Mouse (Mus musculus): ENCODE data around the gene Arl5a. TPM values are rescaled to one million over a fixed set of nuclear protein-coding genes. Genes with fewer than 3 reads are reported as not detected.
A peak's percentile ranks its signal among the peaks of the same experiment; 100 is the strongest.

Arl5a gene
- total and polyA plus RNA-seq, 3 experiments: 12.7 to 36.8 (median 14.4) TPM

DNA sequence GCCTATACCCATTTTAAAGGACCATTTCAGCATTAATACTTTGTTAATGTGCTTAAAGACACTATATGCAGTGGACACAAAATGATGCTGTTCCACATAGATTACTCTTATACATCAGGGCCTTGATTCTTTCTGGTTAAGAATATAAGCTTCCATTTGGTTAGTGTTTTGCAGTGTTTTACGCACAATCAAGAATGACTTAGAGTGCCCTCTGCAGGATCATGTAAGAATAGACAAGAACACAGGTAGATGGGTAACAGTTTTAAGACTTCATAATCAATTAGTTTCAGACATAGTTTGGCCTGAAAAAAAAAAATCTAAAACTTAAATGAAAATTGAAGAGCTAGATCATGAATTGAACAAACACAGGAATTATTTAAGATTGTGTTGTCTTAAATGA is 18.2 kb downstream of the Arl5a start:
- TF ChIP-seq NRF1 (IDR thresholded peaks at IDR 0.05; ENCODE audit: insufficient read depth, low read depth, low read length, poor library complexity, severe bottlenecking) (no peak), MYC (IDR thresholded peaks at IDR 0.05; ENCODE audit: low read depth, low read length) (no peak), USF2 (IDR thresholded peaks at IDR 0.05; ENCODE audit: borderline replicate concordance in 1 of 2, insufficient read depth in 1 of 2, low read depth in 1 of 2, low read length in 2 of 2) (no peak), EP300 (IDR thresholded peaks at IDR 0.05; ENCODE audit: low read depth in 1 of 2, low read length in 2 of 2) (no peak), MXI1 (IDR thresholded peaks at IDR 0.05; ENCODE audit: low read depth, low read length) (no peak), ZC3H11A (IDR thresholded peaks at IDR 0.05; ENCODE audit: low read depth, low read length) (peak; percentile 57), CHD1 (IDR thresholded peaks at IDR 0.05; ENCODE audit: low read depth, low read length) (no peak), RCOR1 (IDR thresholded peaks at IDR 0.05; ENCODE audit: low read depth, low read length) (no peak), TAL1 (IDR thresholded peaks at IDR 0.05; ENCODE audit: low read length) (no peak), GATA1 (IDR thresholded peaks at IDR 0.05; ENCODE audit: low read depth, low read length) (no peak), TCF12 (IDR thresholded peaks at IDR 0.05; ENCODE audit: low read depth, low read length) (no peak), RAD21 (IDR thresholded peaks at IDR 0.05; ENCODE audit: low read depth, low read length) (peak; percentile 66), ELF1 (IDR thresholded peaks at IDR 0.05; ENCODE audit: low read depth, low read length) (no peak), NELFE (IDR thresholded peaks at IDR 0.05; ENCODE audit: low read depth, low read length) (no peak), ZNF384 (IDR thresholded peaks at IDR 0.05; ENCODE audit: low read depth, low read length) (no peak), SMC3 (IDR thresholded peaks at IDR 0.05; ENCODE audit: low read depth, low read length) (peak; percentile 74), POLR2A (IDR thresholded peaks at IDR 0.05; ENCODE audit: control insufficient read depth in 1 of 2, insufficient read depth in 1 of 2, low read depth in 1 of 2, low read length in 2 of 2, poor library complexity in 1 of 2) (no peak), CTCF (IDR thresholded peaks at IDR 0.05 in 2 of 3, conservative IDR thresholded peaks at IDR 0.05 in 1 of 3; ENCODE audit: control insufficient read depth in 1 of 3, insufficient read depth in 1 of 3, low read depth in 2 of 3, low read length in 3 of 3, poor library complexity in 1 of 3, severe bottlenecking in 1 of 3) (peak in 2 of 3 experiments; percentile 39 to 66; a peak in 4 of 6 replicates), MAX (IDR thresholded peaks at IDR 0.05; ENCODE audit: low read length) (no peak), MYB (IDR thresholded peaks at IDR 0.05; ENCODE audit: low read depth, low read length) (no peak), POLR2AphosphoS2 (IDR thresholded peaks at IDR 0.05; ENCODE audit: low read length) (no peak), POLR2AphosphoS5 (IDR thresholded peaks at IDR 0.05; ENCODE audit: borderline replicate concordance, low read depth, low read length) (no peak)

DNA sequence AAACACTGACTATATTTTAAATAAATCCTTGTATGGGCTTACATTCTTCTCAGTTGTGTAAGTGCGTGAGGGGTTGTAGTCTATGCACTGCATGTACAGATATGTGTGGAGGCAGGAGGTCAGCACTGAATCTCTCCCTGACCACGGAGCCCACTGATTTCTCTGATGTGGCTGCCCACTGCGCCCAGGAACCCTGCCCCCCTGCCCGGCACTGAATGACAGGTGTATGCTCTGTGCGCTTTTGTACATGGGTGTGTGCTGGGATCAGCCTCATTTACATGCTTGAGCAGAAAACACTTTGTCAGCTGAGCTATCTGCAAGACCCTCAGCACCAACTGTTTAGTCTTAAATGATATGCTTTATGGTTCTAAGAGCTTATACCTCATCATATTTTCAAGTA is 19.5 kb downstream of the Arl5a start:
- Histone ChIP-seq H3K9ac (ENCODE audit: control insufficient read depth, low read depth, low read length, poor library complexity, severe bottlenecking) (no peak overlapping the region), H3K27ac (ENCODE audit: control insufficient read depth, low read depth, low read length) (no peak overlapping the region), H3K36me3 (ENCODE audit: control insufficient read depth in 1 of 2, insufficient read depth in 2 of 2, low read length in 2 of 2) (peaks cover 9 to 11% of the 10 kb centered on the region in 2 experiments), H3K9me3 (replicated peaks; ENCODE audit: insufficient read depth, low read length) (no peaks in the 10 kb centered on the region), H3K4me1 (ENCODE audit: control insufficient read depth in 1 of 2, insufficient read depth in 2 of 2, low read length in 2 of 2) (peaks cover 4 to 8% of the 10 kb centered on the region in 2 experiments), H3K27me3 (ENCODE audit: control insufficient read depth in 1 of 2, insufficient read depth in 2 of 2, low read length in 2 of 2) (no peaks in the 10 kb centered on the region), H3K4me3 (ENCODE audit: control insufficient read depth in 1 of 2, insufficient read depth in 1 of 2, low read depth in 2 of 2, low read length in 2 of 2) (no peak overlapping the region), H3K79me2 (ENCODE audit: control insufficient read depth, insufficient read depth, low read length, poor library complexity) (no peaks in the 10 kb centered on the region)
- no peak for DNase-seq (ENCODE audit: low read depth, low spot score)
- TF ChIP-seq HCFC1 (IDR thresholded peaks at IDR 0.05; ENCODE audit: low read depth, low read length) (no peak), MEF2A (IDR thresholded peaks at IDR 0.05; ENCODE audit: extremely low read depth, insufficient replicate concordance, low read depth, low read length, poor library complexity, severe bottlenecking) (no peak), E2F4 (IDR thresholded peaks at IDR 0.05; ENCODE audit: borderline replicate concordance, low read depth, low read length) (no peak), ZKSCAN1 (IDR thresholded peaks at IDR 0.05; ENCODE audit: low read depth, low read length) (no peak), JUND (IDR thresholded peaks at IDR 0.05; ENCODE audit: low read depth, low read length) (no peak), MAX (IDR thresholded peaks at IDR 0.05; ENCODE audit: low read length) (no peak), POLR2AphosphoS2 (IDR thresholded peaks at IDR 0.05; ENCODE audit: low read length) (no peak), UBTF (IDR thresholded peaks at IDR 0.05; ENCODE audit: borderline replicate concordance, insufficient read depth, low read depth, low read length) (no peak), ZMIZ1 (IDR thresholded peaks at IDR 0.05; ENCODE audit: low read depth, low read length) (no peak), CHD2 (IDR thresholded peaks at IDR 0.05; ENCODE audit: low read length) (no peak), USF2 (IDR thresholded peaks at IDR 0.05; ENCODE audit: borderline replicate concordance in 1 of 2, insufficient read depth in 1 of 2, low read depth in 1 of 2, low read length in 2 of 2) (no peak), ELF1 (IDR thresholded peaks at IDR 0.05; ENCODE audit: low read depth, low read length) (no peak), USF1 (IDR thresholded peaks at IDR 0.05; ENCODE audit: low read depth, low read length) (no peak), POLR2A (IDR thresholded peaks at IDR 0.05; ENCODE audit: control insufficient read depth in 1 of 2, insufficient read depth in 1 of 2, low read depth in 1 of 2, low read length in 2 of 2, poor library complexity in 1 of 2) (no peak), NELFE (IDR thresholded peaks at IDR 0.05; ENCODE audit: low read depth, low read length) (no peak), GATA1 (IDR thresholded peaks at IDR 0.05; ENCODE audit: low read depth, low read length) (no peak)

More for the DNA sequence above, 18.2 kb downstream of the Arl5a start:
- no peaks in the 10 kb centered on the region for H3K27me3 ChIP-seq (ENCODE audit: control insufficient read depth in 1 of 2, insufficient read depth in 2 of 2, low read length in 2 of 2)
- H3K79me2 ChIP-seq (ENCODE audit: control insufficient read depth, insufficient read depth, low read length, poor library complexity): no peaks in the 10 kb centered on the region
- H3K4me3 ChIP-seq (ENCODE audit: control insufficient read depth in 1 of 2, insufficient read depth in 1 of 2, low read depth in 2 of 2, low read length in 2 of 2): no peak overlapping the region
- peak; percentile 53 for DNase-seq (ENCODE audit: low read depth, low spot score)
- H3K27ac ChIP-seq (ENCODE audit: control insufficient read depth, low read depth, low read length): no peak overlapping the region
- no peaks in the 10 kb centered on the region for H3K9me3 ChIP-seq (replicated peaks; ENCODE audit: insufficient read depth, low read length)
- H3K9ac ChIP-seq (ENCODE audit: control insufficient read depth, low read depth, low read length, poor library complexity, severe bottlenecking): no peak overlapping the region
- H3K36me3 ChIP-seq (ENCODE audit: control insufficient read depth in 1 of 2, insufficient read depth in 2 of 2, low read length in 2 of 2): peaks cover 10 to 11% of the 10 kb centered on the region in 2 experiments
- H3K4me1 ChIP-seq (ENCODE audit: control insufficient read depth in 1 of 2, insufficient read depth in 2 of 2, low read length in 2 of 2): peaks cover 4 to 8% of the 10 kb centered on the region in 2 experiments

All from MEL (cell line).